Mouse (Mus musculus): ENCODE results near the gene Gm3147. TPM values are rescaled to one million over a fixed set of nuclear protein-coding genes. Genes with fewer than 3 reads are reported as not detected.
"Not testable (repeated sequence)": the region's sequence is repeated elsewhere in the genome, so short reads cannot be mapped to it uniquely, and the experiment has no call there.

Gene Gm3147
- total RNA-seq (2022), result not detected

DNA sequence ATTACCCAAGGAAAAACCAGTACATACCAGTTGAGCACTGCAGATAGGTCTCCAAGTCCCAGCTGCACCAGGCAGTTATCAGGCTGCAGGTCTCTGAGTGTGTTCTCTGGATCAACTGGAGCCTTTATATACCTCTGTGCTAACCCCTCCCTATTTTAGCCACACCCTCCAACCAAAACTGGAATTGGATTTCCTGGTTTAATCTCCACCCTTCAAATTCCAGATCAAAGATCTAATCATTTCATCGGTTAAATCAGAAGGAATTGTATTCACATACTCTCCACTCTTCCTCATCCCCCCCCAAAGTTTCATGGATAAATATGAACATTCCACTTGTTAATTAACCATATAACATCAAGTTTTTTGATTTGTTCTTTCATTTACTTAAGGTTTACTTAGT, at the start of gene Gm3147:
TSS of gene Gm3147 (minus strand) at position 101 of the 400 bp plus-strand sequence.
- not testable (repeated sequence) for DNase-seq (ENCODE audit: low spot score)

DNA sequence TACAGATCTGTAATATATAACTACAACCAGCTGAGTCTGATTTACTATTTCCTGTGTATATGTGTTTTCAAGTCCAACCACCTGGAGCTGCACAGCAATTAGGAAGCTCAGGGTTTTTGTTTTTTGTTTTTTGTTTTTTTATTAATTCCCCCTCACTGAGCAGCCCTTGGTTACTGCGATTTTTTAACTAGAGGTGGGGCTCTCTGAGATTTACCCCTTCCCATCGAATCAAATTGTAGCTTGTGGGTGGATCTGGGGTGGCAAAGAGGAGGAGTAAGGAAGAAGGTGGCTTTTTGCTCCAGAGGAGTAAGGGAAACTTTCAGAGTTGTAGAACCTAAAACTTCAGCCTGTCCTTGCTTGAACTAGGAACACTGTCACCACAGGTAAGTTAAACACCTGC, 31.9 kb upstream of the Gm3147 start, which contains the start of gene Gm6205:
TSS of gene Gm6205 (plus strand) at position 301 of the 400 bp plus-strand sequence.
- DNase-seq (ENCODE audit: low spot score), result not testable (repeated sequence)

DNA sequence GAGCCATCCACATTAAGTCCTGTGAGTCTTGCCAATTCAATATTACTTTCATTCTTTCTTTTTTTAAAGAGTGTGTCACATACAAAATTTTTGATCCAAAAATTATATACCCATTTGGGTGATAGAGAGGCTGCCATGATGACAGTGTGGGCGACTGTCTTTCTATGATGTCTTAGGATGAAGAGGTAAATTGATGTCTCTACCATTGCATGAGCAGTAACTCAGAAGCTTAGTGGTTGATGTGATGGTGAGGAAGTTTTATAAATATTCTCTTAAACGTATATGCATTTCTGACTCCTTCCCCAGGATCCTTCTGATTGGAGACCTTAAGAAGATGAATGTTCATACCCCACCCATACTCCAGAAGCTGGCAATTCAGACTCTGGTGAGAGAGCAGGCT, 7.5 kb upstream of the Gm3147 start, which contains the start of gene Gm6509:
TSS of gene Gm6509 (plus strand) at position 301 of the 400 bp plus-strand sequence.
- not testable (repeated sequence) for DNase-seq (ENCODE audit: low spot score)

Other genes with a start within 250 kb of the Gm3147 start
- gene Gm7682, start 170.6 kb downstream of the Gm3147 start, total RNA-seq (2022), result not detected
- not detected for gene Gm3139, start 90.1 kb downstream of the Gm3147 start, total RNA-seq (2022)
- gene Gm6509, start 7.6 kb upstream of the Gm3147 start, total RNA-seq (2022), result not detected
- not detected for gene Gm6205, start 32.0 kb upstream of the Gm3147 start, total RNA-seq (2022)
- not detected for gene Gm3183, start 249.1 kb upstream of the Gm3147 start, total RNA-seq (2022)

Measured in heart, adult 8-10 months (tissue).